Comparison of ENCODE assay signal across 9 mouse cellular contexts in genomic region chr17:56233818-56234469, GRCm38 (mm10). TPM values are rescaled to one million over a fixed set of nuclear protein-coding genes. Genes with fewer than 3 reads are reported as not detected.
DNase-seq lines count a peak whose midpoint lies in the region; ATAC-seq and TF ChIP-seq lines count a peak whose summit lies in the region.
"Had no signal": no experiment of that assay in that cellular context is flagged by ENCODE, and none has a peak within 500 bp of the region (broad histone marks: within the 10 kb centered on the region; RNA-seq: fewer than 3 reads in every experiment).

No protein-coding gene starts in this region.

- H3K36me3 ChIP-seq in hindbrain, embryonic 10.5 days, result no peaks in the 10 kb centered on the region
- H3K36me3 ChIP-seq in stomach, postnatal 0 days (ENCODE audit: control insufficient read depth, insufficient read depth, low read length), result no peaks in the 10 kb centered on the region

- peaks cover 19% of the 10 kb centered on the region for H3K4me1 ChIP-seq in hindbrain, embryonic 10.5 days (replicated peaks)
- no peaks in the 10 kb centered on the region for H3K4me1 ChIP-seq in stomach, postnatal 0 days (replicated peaks; ENCODE audit: control insufficient read depth, insufficient read depth)

- peak; percentile 87 for DNase-seq in layer of hippocampus, adult 11-12 months (ENCODE audit: low spot score)
- no peak for DNase-seq in layer of hippocampus, adult 9-10 months (ENCODE audit: low spot score)
- peak; percentile 92 for DNase-seq in embryo, embryonic 10.5 days (ENCODE audit: low spot score)
- peak; percentile 81 for DNase-seq in hindbrain, embryonic 10.5 days (ENCODE audit: low spot score)
- peak; percentile 87 to 90 for DNase-seq in layer of hippocampus, adult 8-10 months (ENCODE audit: low spot score in 2 of 2)
- DNase-seq in stomach, postnatal 0 days (ENCODE audit: low spot score), result peak; percentile 55
- no peak for DNase-seq in urinary bladder, postnatal 14 days (ENCODE audit: low spot score)

- peak overlapping the region; percentile 16; the same call in 1 of the 2 replicates for H3K4me3 ChIP-seq in hindbrain, embryonic 10.5 days
- no peak overlapping the region for H3K4me3 ChIP-seq in stomach, postnatal 0 days (ENCODE audit: low read depth, low read length)

- H3K9me3 ChIP-seq in hindbrain, embryonic 10.5 days, result no peaks in the 10 kb centered on the region
- no peaks in the 10 kb centered on the region for H3K9me3 ChIP-seq in stomach, postnatal 0 days (ENCODE audit: control insufficient read depth, low read length)

- ATAC-seq in megakaryocyte-erythroid progenitor cell, adult 5-6 weeks (replicated peaks; ENCODE audit: low FRiP score, low TSS enrichment, poor library complexity, severe bottlenecking), result peak; percentile 41; the same call in 1 of the 2 replicates
- peak; percentile 84 for ATAC-seq in stomach, postnatal 0 days (ENCODE audit: low FRiP score, low TSS enrichment)

- no peak overlapping the region for H3K9ac ChIP-seq in stomach, postnatal 0 days (ENCODE audit: low read length)

- no peak for TF ChIP-seq EP300 in stomach, postnatal 0 days (optimal IDR thresholded peaks at IDR 0.05)

- no peak overlapping the region for H3K4me2 ChIP-seq in stomach, postnatal 0 days (replicated peaks; ENCODE audit: low read depth)

- TF ChIP-seq CTCF in stomach, postnatal 0 days (IDR thresholded peaks at IDR 0.05; ENCODE audit: low read depth), result no peak

- no peak overlapping the region for H3K27ac ChIP-seq in hindbrain, embryonic 10.5 days
- H3K27ac ChIP-seq in stomach, postnatal 0 days (replicated peaks), result no peak overlapping the region
- H3K27ac ChIP-seq: macrophage had no signal

- WGBS in hindbrain, embryonic 10.5 days, result 2% methylated on average over 14 of the region's 14 CpGs
- 5% methylated on average over 14 of the region's 14 CpGs for WGBS in stomach, postnatal 0 days

- no peaks in the 10 kb centered on the region for H3K27me3 ChIP-seq in hindbrain, embryonic 10.5 days (ENCODE audit: insufficient read depth, poor library complexity, severe bottlenecking)
- no peaks in the 10 kb centered on the region for H3K27me3 ChIP-seq in stomach, postnatal 0 days (ENCODE audit: control insufficient read depth, insufficient read depth, low read length)

RNA-seq across cellular contexts. Expression of gene Dpp9, which starts 15.2 kb away (rescaled TPM):
- polyA plus RNA-seq in hindbrain, embryonic 10.5 days (2016; fragmentation: Nextera tagmentation; extraction: Ambion mirVana), result 43.0 and 52.3 TPM in 2 replicates
- total RNA-seq in layer of hippocampus, adult 8-10 months (2022), result 10 to 100 TPM; 54.5 to 65.5 (median 60.5) TPM
- total RNA-seq in megakaryocyte-erythroid progenitor cell, adult 5-6 weeks (2014; fragmentation: Nextera tagmentation), result 25.3 and 33.5 TPM in 2 replicates
- total RNA-seq in megakaryocyte-erythroid progenitor cell, adult 5-6 weeks (2017), result 8.6 and 11.7 TPM in 2 replicates
- polyA plus RNA-seq in stomach, postnatal 0 days (2015; fragmentation: Nextera tagmentation; extraction: Ambion mirVana), result 13.8 and 14.0 TPM in 2 replicates

RNA-seq across cellular contexts. Expression of gene Fem1a, which starts 22.7 kb away (rescaled TPM):
- polyA plus RNA-seq in hindbrain, embryonic 10.5 days (2016; fragmentation: Nextera tagmentation; extraction: Ambion mirVana), result 13.3 and 15.5 TPM in 2 replicates
- total RNA-seq in layer of hippocampus, adult 8-10 months (2022), result 10 to 100 TPM; 32.7 to 36.0 (median 35.1) TPM
- total RNA-seq in megakaryocyte-erythroid progenitor cell, adult 5-6 weeks (2014; fragmentation: Nextera tagmentation), result 15.8 and 19.2 TPM in 2 replicates
- total RNA-seq in megakaryocyte-erythroid progenitor cell, adult 5-6 weeks (2017), result 19.2 and 21.7 TPM in 2 replicates
- 9.6 and 10.0 TPM in 2 replicates for polyA plus RNA-seq in stomach, postnatal 0 days (2015; fragmentation: Nextera tagmentation; extraction: Ambion mirVana)

RNA-seq across cellular contexts. Expression of gene Ticam1, which starts 42.6 kb away (rescaled TPM):
- polyA plus RNA-seq in hindbrain, embryonic 10.5 days (2016; fragmentation: Nextera tagmentation; extraction: Ambion mirVana), result 2.4 and 2.6 TPM in 2 replicates
- total RNA-seq in layer of hippocampus, adult 8-10 months (2022), result 1 to 10 TPM; 6.8 to 8.8 (median 7.8) TPM
- total RNA-seq in megakaryocyte-erythroid progenitor cell, adult 5-6 weeks (2014; fragmentation: Nextera tagmentation), result 5.8 and 8.4 TPM in 2 replicates
- 2.2 and 3.2 TPM in 2 replicates for total RNA-seq in megakaryocyte-erythroid progenitor cell, adult 5-6 weeks (2017)
- polyA plus RNA-seq in stomach, postnatal 0 days (2015; fragmentation: Nextera tagmentation; extraction: Ambion mirVana), result 4.6 and 6.4 TPM in 2 replicates

RNA-seq across cellular contexts. Expression of gene Mydgf, which starts 50.2 kb away (rescaled TPM):
- 70.5 and 80.6 TPM in 2 replicates for polyA plus RNA-seq in hindbrain, embryonic 10.5 days (2016; fragmentation: Nextera tagmentation; extraction: Ambion mirVana)
- total RNA-seq in layer of hippocampus, adult 8-10 months (2022), result 10 to 100 TPM; 34.7 to 42.6 (median 40.1) TPM
- 28.7 and 59.7 TPM in 2 replicates for total RNA-seq in megakaryocyte-erythroid progenitor cell, adult 5-6 weeks (2014; fragmentation: Nextera tagmentation)
- total RNA-seq in megakaryocyte-erythroid progenitor cell, adult 5-6 weeks (2017), result 21.5 and 25.3 TPM in 2 replicates
- polyA plus RNA-seq in stomach, postnatal 0 days (2015; fragmentation: Nextera tagmentation; extraction: Ambion mirVana), result 77.0 and 83.0 TPM in 2 replicates

RNA-seq across cellular contexts. Expression of gene Plin3, which starts 58.7 kb away (rescaled TPM):
- polyA plus RNA-seq in hindbrain, embryonic 10.5 days (2016; fragmentation: Nextera tagmentation; extraction: Ambion mirVana), result 50.9 and 61.6 TPM in 2 replicates
- 10 to 100 TPM; 13.2 to 22.6 (median 19.6) TPM for total RNA-seq in layer of hippocampus, adult 8-10 months (2022)
- total RNA-seq in megakaryocyte-erythroid progenitor cell, adult 5-6 weeks (2014; fragmentation: Nextera tagmentation), result 4.8 and 6.8 TPM in 2 replicates
- total RNA-seq in megakaryocyte-erythroid progenitor cell, adult 5-6 weeks (2017), result 3.7 and 6.1 TPM in 2 replicates
- 65.3 and 67.3 TPM in 2 replicates for polyA plus RNA-seq in stomach, postnatal 0 days (2015; fragmentation: Nextera tagmentation; extraction: Ambion mirVana)

Comparison
In these comparisons a context has a peak if more than half of its experiments do, and no peak if none do; other contexts are left out.
1. DNase-seq: peak in layer of hippocampus, adult 11-12 months (single experiment), embryo, embryonic 10.5 days (single experiment), hindbrain, embryonic 10.5 days (single experiment), layer of hippocampus, adult 8-10 months (2 of 2) and stomach, postnatal 0 days (single experiment); none in layer of hippocampus, adult 9-10 months (single experiment) and urinary bladder, postnatal 14 days (single experiment).